Comparison of ENCODE assay signal across 1 mouse cellular context in the genomic region with DNA sequence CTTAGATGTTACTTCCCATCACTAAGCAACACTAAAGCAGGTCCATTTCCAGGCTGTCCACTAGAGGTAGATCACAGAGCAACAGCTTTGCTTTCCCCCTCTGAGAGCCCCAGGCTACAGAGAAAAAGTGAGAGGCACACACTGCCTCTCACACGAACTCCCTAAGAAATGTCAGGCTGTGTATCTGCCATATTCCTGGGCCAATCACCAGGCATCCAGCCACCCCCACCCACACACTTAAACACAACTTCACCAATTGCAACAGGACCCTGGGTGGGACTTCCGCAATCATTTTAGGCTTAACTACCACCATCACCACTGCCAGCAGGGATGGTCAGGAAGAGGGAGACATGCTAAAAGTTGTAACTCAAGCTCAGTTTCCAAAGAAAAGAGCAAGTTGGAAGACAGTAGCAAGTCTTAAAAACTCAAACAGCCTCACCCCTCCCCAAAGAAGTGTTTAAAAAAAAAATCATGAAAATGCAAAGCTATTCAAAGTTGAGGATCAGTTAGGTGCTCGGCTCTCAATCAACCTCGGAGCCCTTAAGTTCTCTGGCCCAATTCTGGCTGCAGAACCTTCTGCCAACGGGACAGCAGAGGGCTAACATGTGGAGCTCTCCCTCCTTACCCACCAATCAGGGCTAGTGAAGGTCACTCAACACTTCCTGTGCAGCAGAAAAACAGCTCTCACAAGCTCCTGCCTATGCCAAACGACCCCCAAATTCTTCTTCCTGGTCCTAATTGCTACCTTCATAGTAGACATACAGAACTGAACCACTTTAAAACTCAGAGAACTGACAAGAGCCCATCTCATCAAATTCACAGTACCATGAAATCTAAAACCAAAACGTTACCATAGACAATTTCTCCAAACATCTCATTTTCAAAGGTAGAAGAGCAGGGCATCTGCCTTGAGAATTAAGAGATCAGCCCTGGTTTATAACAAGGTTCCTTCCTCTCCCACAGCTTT.
TF ChIP-seq lines count a peak whose summit lies in the region.

No protein-coding gene starts in this region.

TF ChIP-seq in myocyte, 11 proteins besides CTCF, POLR2A, EP300 and RAD21 (continued from another document):
- TF ChIP-seq TCF12 (IDR thresholded peaks at IDR 0.05; ENCODE audit: insufficient read depth, poor library complexity, severe bottlenecking) = no peak
- no peak for TF ChIP-seq REST (IDR thresholded peaks at IDR 0.05; ENCODE audit: insufficient read depth, insufficient read length)
